Mouse (Mus musculus) liver, embryonic 12.5 days (tissue): Measurements from ENCODE around the gene Edc3. TPM values are rescaled to one million over a fixed set of nuclear protein-coding genes. Genes with fewer than 3 reads are reported as not detected.

Source experiments
- ATAC-seq: fragments of 200-750 bp; cut with Nextera tagmentation; 2 replicates; pipeline ENCODE4 v1.8.0; 2017; ENCODE audit warnings: moderate number of reproducible peaks, mild to moderate bottlenecking, moderate library complexity
- H3K27ac ChIP-seq: fragments of 300-500 bp; sonication (generic); 2 replicates; pipeline ENCODE4 v1.5.1; 2016; ENCODE audit warnings: mild to moderate bottlenecking
- H3K27me3 ChIP-seq: fragments of 300-500 bp; sonication (generic); replicated peaks from 2 replicates; pipeline ENCODE4 v1.6.1; 2016; ENCODE audit warnings: mild to moderate bottlenecking, moderate library complexity
- H3K36me3 ChIP-seq: fragments of 300-500 bp; sonication (generic); 2 replicates; pipeline ENCODE4 v1.6.1; 2016; ENCODE audit warnings: mild to moderate bottlenecking, moderate library complexity
- H3K4me1 ChIP-seq: fragments of 300-500 bp; sonication (generic); 2 replicates; pipeline ENCODE4 v1.6.1; 2016
- H3K4me2 ChIP-seq: fragments of 300-500 bp; sonication (generic); 2 replicates; pipeline ENCODE4 v1.6.1; 2016; ENCODE audit warnings: mild to moderate bottlenecking, moderate library complexity
- H3K4me3 ChIP-seq: fragments of 300-500 bp; sonication (generic); 2 replicates; pipeline ENCODE4 v1.5.1; 2016; ENCODE audit warnings: mild to moderate bottlenecking, moderate library complexity
- H3K9ac ChIP-seq: fragments of 300-500 bp; sonication (generic); 2 replicates; pipeline ENCODE4 v1.6.1; 2016; ENCODE audit warnings: mild to moderate bottlenecking, moderate library complexity
- H3K9me3 ChIP-seq: fragments of 300-500 bp; sonication (generic); replicated peaks from 2 replicates; pipeline ENCODE4 v1.6.1; 2016; ENCODE audit warnings: mild to moderate bottlenecking, moderate library complexity
- WGBS: fragments of 180-500 bp; shearing (Covaris S2); methylation state at CpG from one replicate; pipeline ENCODE4 v1.1.7; 2016; ENCODE audit not compliant: insufficient replicate concordance; 5-methylcytosine and 5-hydroxymethylcytosine counted together
- polyA plus RNA-seq: library from polyadenylated mRNA; unstranded; fragments of >200 nt; fragmentation: Nextera tagmentation; extraction: Ambion mirVana; gene quantifications from 2 replicates; pipeline ENCODE4 v1.2.1, GENCODE M21; 2016

Gene Edc3
- polyA plus RNA-seq, 1 experiment from 2014 or later = 21.2 TPM

- Histone ChIP-seq H3K4me3 (peak overlapping the region; percentile 87), H3K27me3 (peaks cover 13% of the 10 kb centered on the region; the same call in 1 of the 2 replicates), H3K9me3 (no peaks in the 10 kb centered on the region), H3K27ac (peak overlapping the region; percentile 99), H3K36me3 (peaks cover 39% of the 10 kb centered on the region), H3K4me1 (peaks cover 79% of the 10 kb centered on the region), H3K9ac (peak overlapping the region; percentile 98), H3K4me2 (peak overlapping the region; percentile 92)
- under 1% methylated on average over 50 of the region's 57 CpGs for WGBS
- peak; percentile 33 for ATAC-seq
These were observed 56.0 kb downstream of the Edc3 start for GRCm38 (mm10) chr9:57764147-57764973.

GRCm38 (mm10) chr9:57764974-57765363, 56.6 kb downstream of the Edc3 start:
- H3K4me1 ChIP-seq = peaks cover 79% of the 10 kb centered on the region
- peak overlapping the region; percentile 99 for H3K27ac ChIP-seq
- WGBS = 4% methylated on average over 43 of the region's 45 CpGs
- peak overlapping the region; percentile 98 for H3K9ac ChIP-seq
- H3K9me3 ChIP-seq = no peaks in the 10 kb centered on the region
- H3K4me2 ChIP-seq = peak overlapping the region; percentile 92
- peak overlapping the region; percentile 87 for H3K4me3 ChIP-seq
- peak; percentile 77 for ATAC-seq
- H3K36me3 ChIP-seq = peaks cover 33% of the 10 kb centered on the region
- H3K27me3 ChIP-seq = peaks cover 13% of the 10 kb centered on the region; the same call in 1 of the 2 replicates

GRCm38 (mm10) chr9:57765364-57766351, 57.3 kb downstream of the Edc3 start, which contains the start of gene Clk3:
Clk3 (minus strand) TSS chr9:57765860.
- WGBS = under 1% methylated on average over 93 of the region's 93 CpGs
- H3K4me2 ChIP-seq = peak within 1 kb of the TSS; percentile 92
- H3K27me3 ChIP-seq = peaks cover 13% of the 10 kb centered on the region; the same call in 1 of the 2 replicates
- H3K9ac ChIP-seq = peak within 1 kb of the TSS; percentile 98
- peak; percentile 6 for ATAC-seq
- H3K36me3 ChIP-seq = peaks cover 26% of the 10 kb centered on the region
- H3K9me3 ChIP-seq = no peaks in the 10 kb centered on the region
- peak within 1 kb of the TSS; percentile 99 for H3K27ac ChIP-seq
- peaks cover 79% of the 10 kb centered on the region for H3K4me1 ChIP-seq
- H3K4me3 ChIP-seq = peak within 1 kb of the TSS; percentile 87

- Histone ChIP-seq H3K9me3 (no peaks in the 10 kb centered on the region), H3K27me3 (peaks cover 13% of the 10 kb centered on the region; the same call in 1 of the 2 replicates), H3K27ac (peak overlapping the region; percentile 99), H3K4me2 (peak overlapping the region; percentile 92), H3K4me3 (peak overlapping the region; percentile 87), H3K36me3 (peaks cover 18% of the 10 kb centered on the region), H3K9ac (peak overlapping the region; percentile 98), H3K4me1 (peaks cover 78% of the 10 kb centered on the region)
- 48% methylated on average over 6 of the region's 6 CpGs for WGBS
- no peak for ATAC-seq
These were observed 58.1 kb downstream of the Edc3 start for GRCm38 (mm10) chr9:57766431-57766830.

GRCm38 (mm10) chr9:57767231-57767630, 58.9 kb downstream of the Edc3 start:
- H3K27ac ChIP-seq = peak overlapping the region; percentile 99; the same call in 1 of the 2 replicates
- no peak overlapping the region for H3K4me3 ChIP-seq
- 87% methylated on average over 4 of the region's 4 CpGs for WGBS
- H3K36me3 ChIP-seq = peaks cover 10% of the 10 kb centered on the region
- H3K27me3 ChIP-seq = peaks cover 13% of the 10 kb centered on the region; the same call in 1 of the 2 replicates
- no peaks in the 10 kb centered on the region for H3K9me3 ChIP-seq
- peaks cover 78% of the 10 kb centered on the region for H3K4me1 ChIP-seq
- H3K9ac ChIP-seq = peak overlapping the region; percentile 36; the same call in 1 of the 2 replicates
- no peak for ATAC-seq
- no peak overlapping the region for H3K4me2 ChIP-seq

- peak overlapping the region; percentile 29 for H3K4me3 ChIP-seq
- peaks cover 13% of the 10 kb centered on the region; the same call in 1 of the 2 replicates for H3K27me3 ChIP-seq
- peak overlapping the region; percentile 73 for H3K9ac ChIP-seq
- H3K27ac ChIP-seq = peak overlapping the region; percentile 100
- H3K4me1 ChIP-seq = peaks cover 83% of the 10 kb centered on the region
- peak overlapping the region; percentile 70 for H3K4me2 ChIP-seq
- peak; percentile 87 for ATAC-seq
- 36% methylated on average over 2 of the region's 2 CpGs for WGBS
- no peaks in the 10 kb centered on the region for H3K36me3 ChIP-seq
- no peaks in the 10 kb centered on the region for H3K9me3 ChIP-seq
These were observed 61.3 kb downstream of the Edc3 start for GRCm38 (mm10) chr9:57769539-57770069.

- H3K4me2 ChIP-seq = peak overlapping the region; percentile 70
- peak overlapping the region; percentile 73 for H3K9ac ChIP-seq
- peaks cover 13% of the 10 kb centered on the region; the same call in 1 of the 2 replicates for H3K27me3 ChIP-seq
- H3K9me3 ChIP-seq = no peaks in the 10 kb centered on the region
- peak overlapping the region; percentile 29 for H3K4me3 ChIP-seq
- 13% methylated on average over 1 of the region's 1 CpGs for WGBS
- 0 out of 2 replicates have a peak, but pooled peaks have one; percentile 11 for ATAC-seq
- H3K4me1 ChIP-seq = peaks cover 89% of the 10 kb centered on the region
- no peaks in the 10 kb centered on the region for H3K36me3 ChIP-seq
- H3K27ac ChIP-seq = peak overlapping the region; percentile 100
These were observed 61.9 kb downstream of the Edc3 start for GRCm38 (mm10) chr9:57770214-57770613.

GRCm38 (mm10) chr9:57770836-57771235, 62.5 kb downstream of the Edc3 start:
- ATAC-seq = peak; percentile 80
- WGBS = 45% methylated on average over 2 of the region's 2 CpGs
- H3K4me1 ChIP-seq = peaks cover 93% of the 10 kb centered on the region
- H3K9ac ChIP-seq = peak overlapping the region; percentile 73
- H3K27me3 ChIP-seq = peaks cover 13% of the 10 kb centered on the region
- H3K4me2 ChIP-seq = peak overlapping the region; percentile 70
- no peaks in the 10 kb centered on the region for H3K9me3 ChIP-seq
- H3K36me3 ChIP-seq = no peaks in the 10 kb centered on the region
- H3K4me3 ChIP-seq = peak overlapping the region; percentile 32
- H3K27ac ChIP-seq = peak overlapping the region; percentile 100

GRCm38 (mm10) chr9:57773754-57774153, 65.4 kb downstream of the Edc3 start:
- Histone ChIP-seq H3K27me3 (no peaks in the 10 kb centered on the region; the same call in 1 of the 2 replicates), H3K36me3 (no peaks in the 10 kb centered on the region), H3K27ac (peak overlapping the region; percentile 100), H3K9me3 (no peaks in the 10 kb centered on the region), H3K9ac (peak overlapping the region; percentile 57), H3K4me3 (no peak overlapping the region), H3K4me1 (peaks cover 76% of the 10 kb centered on the region), H3K4me2 (peak overlapping the region; percentile 11)
- 0 out of 2 replicates have a peak, but pooled peaks have one; percentile 8 for ATAC-seq
- whole genome bisulfite sequencing = 44% methylated on average over 3 of the region's 3 CpGs

GRCm38 (mm10) chr9:57774168-57774567, 65.8 kb downstream of the Edc3 start:
- Histone ChIP-seq H3K4me3 (no peak overlapping the region), H3K27ac (peak overlapping the region; percentile 100), H3K27me3 (no peaks in the 10 kb centered on the region; the same call in 1 of the 2 replicates), H3K36me3 (no peaks in the 10 kb centered on the region), H3K9me3 (no peaks in the 10 kb centered on the region), H3K4me1 (peaks cover 72% of the 10 kb centered on the region), H3K9ac (peak overlapping the region; percentile 57), H3K4me2 (peak overlapping the region; percentile 11)
- ATAC-seq = no peak
- WGBS = 0% methylated on average over 1 of the region's 1 CpGs

- H3K4me1 ChIP-seq = peaks cover 65% of the 10 kb centered on the region
- H3K27ac ChIP-seq = no peak overlapping the region
- 55% methylated on average over 5 of the region's 5 CpGs for WGBS
- no peaks in the 10 kb centered on the region for H3K36me3 ChIP-seq
- no peaks in the 10 kb centered on the region; the same call in 1 of the 2 replicates for H3K27me3 ChIP-seq
- ATAC-seq = no peak
- H3K9me3 ChIP-seq = no peaks in the 10 kb centered on the region
- no peak overlapping the region for H3K4me2 ChIP-seq
- H3K4me3 ChIP-seq = no peak overlapping the region
- no peak overlapping the region for H3K9ac ChIP-seq
These were observed 66.7 kb downstream of the Edc3 start for GRCm38 (mm10) chr9:57775026-57775425.
